Comparison of ENCODE assay signal across 9 mouse cellular contexts in genomic region chr17:35920384-35920783, GRCm38 (mm10). TPM values are rescaled to one million over a fixed set of nuclear protein-coding genes. Genes with fewer than 3 reads are reported as not detected.
DNase-seq lines count a peak whose midpoint lies in the region; ATAC-seq and TF ChIP-seq lines count a peak whose summit lies in the region.
"Had no signal": no experiment of that assay in that cellular context is flagged by ENCODE, and none has a peak within 500 bp of the region (broad histone marks: within the 10 kb centered on the region; RNA-seq: fewer than 3 reads in every experiment).

No protein-coding gene starts in this region.

- WGBS in heart, embryonic 11.5 days (ENCODE audit: insufficient replicate concordance) = 67% methylated on average over 1 of the region's 1 CpGs
- 86% methylated on average over 1 of the region's 1 CpGs for WGBS in forebrain, embryonic 13.5 days
- WGBS in liver, embryonic 14.5 days (ENCODE audit: insufficient replicate concordance) = 57% methylated on average over 1 of the region's 1 CpGs

- intact Hi-C loops in heart, postnatal 36 days (cut with DNase I) = loop anchor here (5.0 kb wide), 1 partner anchor 62 kb away; the partner anchor contains the start of gene Prr3

- peaks cover 10% of the 10 kb centered on the region for H3K4me1 ChIP-seq in heart, embryonic 11.5 days (ENCODE audit: control insufficient read depth, insufficient read depth, low read length)
- peaks cover 32% of the 10 kb centered on the region for H3K4me1 ChIP-seq in forebrain, embryonic 13.5 days
- H3K4me1 ChIP-seq in liver, embryonic 14.5 days (replicated peaks; ENCODE audit: control insufficient read depth in 2 of 2, insufficient read depth in 2 of 2, low read length in 1 of 2) = peaks cover 23 to 30% of the 10 kb centered on the region in 2 experiments

- H3K9ac ChIP-seq in heart, embryonic 11.5 days (ENCODE audit: low read depth, low read length) = peak overlapping the region; percentile 99; the same call in 1 of the 2 replicates
- H3K9ac ChIP-seq in forebrain, embryonic 13.5 days = peak overlapping the region; percentile 98; the same call in 1 of the 2 replicates
- H3K9ac ChIP-seq in liver, embryonic 14.5 days (replicated peaks) = peak overlapping the region; percentile 100

- no peak for TF ChIP-seq CTCF in liver, embryonic 14.5 days (IDR thresholded peaks at IDR 0.05; ENCODE audit: low read depth)

- H3K4me2 ChIP-seq in heart, embryonic 11.5 days = peak overlapping the region; percentile 98
- peak overlapping the region; percentile 79 for H3K4me2 ChIP-seq in forebrain, embryonic 13.5 days
- peak overlapping the region; percentile 96 for H3K4me2 ChIP-seq in liver, embryonic 14.5 days (ENCODE audit: low read depth)

- H3K4me3 ChIP-seq in heart, embryonic 11.5 days (ENCODE audit: low read depth, low read length) = peak overlapping the region; percentile 14
- peak overlapping the region; percentile 76; the same call in 1 of the 2 replicates for H3K4me3 ChIP-seq in forebrain, embryonic 13.5 days
- H3K4me3 ChIP-seq in liver, embryonic 14.5 days (ENCODE audit: insufficient read depth in 1 of 2, low read depth in 2 of 2, low read length in 2 of 2) = peak overlapping the region in 1 of 2 experiments; percentile 88; a peak in 2 of 4 replicates

- no peaks in the 10 kb centered on the region for H3K9me3 ChIP-seq in heart, embryonic 11.5 days (replicated peaks; ENCODE audit: control insufficient read depth, low read length)
- H3K9me3 ChIP-seq in forebrain, embryonic 13.5 days (replicated peaks) = no peaks in the 10 kb centered on the region
- no peaks in the 10 kb centered on the region for H3K9me3 ChIP-seq in liver, embryonic 14.5 days (ENCODE audit: control insufficient read depth, low read length)

- no peak for ATAC-seq in heart, embryonic 11.5 days (replicated peaks; ENCODE audit: insufficient number of reproducible peaks, low FRiP score, low TSS enrichment)
- ATAC-seq in forebrain, embryonic 13.5 days = no peak
- ATAC-seq in liver, embryonic 14.5 days (ENCODE audit: insufficient read depth) = no peak
- no peak for ATAC-seq in inflammation-experienced regulatory T-cells, adult 6 months

- no peaks in the 10 kb centered on the region for H3K27me3 ChIP-seq in heart, embryonic 11.5 days (ENCODE audit: control insufficient read depth, insufficient read depth, low read length)
- H3K27me3 ChIP-seq in forebrain, embryonic 13.5 days = no peaks in the 10 kb centered on the region
- no peaks in the 10 kb centered on the region for H3K27me3 ChIP-seq in liver, embryonic 14.5 days (ENCODE audit: control insufficient read depth, insufficient read depth, low read length)

- H3K27ac ChIP-seq in heart, embryonic 11.5 days (ENCODE audit: low read depth, low read length) = peak overlapping the region; percentile 93
- peak overlapping the region; percentile 99 for H3K27ac ChIP-seq in forebrain, embryonic 13.5 days
- peak overlapping the region; percentile 97 for H3K27ac ChIP-seq in liver, embryonic 14.5 days

- DNase-seq in heart, postnatal 36 days = no peak
- DNase-seq in 3T3-L1 (ENCODE audit: low read depth, low spot score) = peak; percentile 26
- no peak for DNase-seq in liver, embryonic 14.5 days (ENCODE audit: low read depth in 3 of 3, low spot score in 3 of 3)
- no peak for DNase-seq in T-cell, adult 2 months (ENCODE audit: low spot score)
- DNase-seq in spleen, postnatal 10 days (ENCODE audit: low spot score in 2 of 2) = no peak
- DNase-seq: gastrocnemius, postnatal 14 days had no signal

- TF ChIP-seq EP300 in liver, embryonic 14.5 days (IDR thresholded peaks at IDR 0.05; ENCODE audit: low read depth) = no peak

- peaks cover 15% of the 10 kb centered on the region for H3K36me3 ChIP-seq in heart, embryonic 11.5 days (ENCODE audit: control insufficient read depth, insufficient read depth, low read length)
- H3K36me3 ChIP-seq in forebrain, embryonic 13.5 days (ENCODE audit: poor library complexity, severe bottlenecking) = peaks cover 24% of the 10 kb centered on the region
- peaks cover 37% of the 10 kb centered on the region for H3K36me3 ChIP-seq in liver, embryonic 14.5 days (replicated peaks; ENCODE audit: control insufficient read depth, insufficient read depth, low read depth)

RNA-seq across cellular contexts. Expression of gene Ppp1r10, which starts 4.2 kb away (rescaled TPM):
- polyA plus RNA-seq in heart, embryonic 11.5 days (2014; fragmentation: Nextera tagmentation; extraction: Ambion mirVana) = 26.9 and 27.2 TPM in 2 replicates
- 10 to 100 TPM; 22.6 to 44.3 TPM for total RNA-seq in heart, postnatal 36 days (2021)
- polyA plus RNA-seq in forebrain, embryonic 13.5 days (2015; fragmentation: Nextera tagmentation; extraction: Ambion mirVana) = 51.8 and 52.2 TPM in 2 replicates
- 12.3 and 15.6 TPM in 2 replicates for polyA plus RNA-seq in liver, embryonic 14.5 days (2012; rRNA removed)
- polyA plus RNA-seq in liver, embryonic 14.5 days (2014; fragmentation: Nextera tagmentation; extraction: Ambion mirVana) = 15.4 and 17.4 TPM in 2 replicates
- 10 to 100 TPM; 49.4 to 63.1 (median 51.7) TPM for polyA plus RNA-seq in inflammation-experienced regulatory T-cells, adult 6 months (2017; shearing (Covaris generic))

RNA-seq across cellular contexts. Expression of gene Mrps18b, which starts 4.2 kb away (rescaled TPM):
- 77.7 and 83.9 TPM in 2 replicates for polyA plus RNA-seq in heart, embryonic 11.5 days (2014; fragmentation: Nextera tagmentation; extraction: Ambion mirVana)
- 10 to 100 TPM; 51.6 to 53.4 TPM for total RNA-seq in heart, postnatal 36 days (2021)
- 57.1 and 62.2 TPM in 2 replicates for polyA plus RNA-seq in forebrain, embryonic 13.5 days (2015; fragmentation: Nextera tagmentation; extraction: Ambion mirVana)
- 42.6 and 51.6 TPM in 2 replicates for polyA plus RNA-seq in liver, embryonic 14.5 days (2012; rRNA removed)
- 73.8 and 74.1 TPM in 2 replicates for polyA plus RNA-seq in liver, embryonic 14.5 days (2014; fragmentation: Nextera tagmentation; extraction: Ambion mirVana)
- 10 to 100 TPM; 35.8 to 82.5 (median 75.5) TPM for polyA plus RNA-seq in inflammation-experienced regulatory T-cells, adult 6 months (2017; shearing (Covaris generic))

RNA-seq across cellular contexts. Expression of gene Atat1, which starts 10.5 kb away (rescaled TPM):
- 64.0 and 65.4 TPM in 2 replicates for polyA plus RNA-seq in heart, embryonic 11.5 days (2014; fragmentation: Nextera tagmentation; extraction: Ambion mirVana)
- 1 to 10 TPM; 6.6 to 6.8 TPM for total RNA-seq in heart, postnatal 36 days (2021)
- polyA plus RNA-seq in forebrain, embryonic 13.5 days (2015; fragmentation: Nextera tagmentation; extraction: Ambion mirVana) = 331 and 355 TPM in 2 replicates
- 8.5 and 8.7 TPM in 2 replicates for polyA plus RNA-seq in liver, embryonic 14.5 days (2012; rRNA removed)
- polyA plus RNA-seq in liver, embryonic 14.5 days (2014; fragmentation: Nextera tagmentation; extraction: Ambion mirVana) = 3.3 and 5.8 TPM in 2 replicates
- polyA plus RNA-seq in inflammation-experienced regulatory T-cells, adult 6 months (2017; shearing (Covaris generic)) = 10 to 100 TPM in 2 of 3 experiments, 1 to 10 TPM in 1; 9.5 to 16.2 (median 10.5) TPM

RNA-seq across cellular contexts. Expression of gene 2310061I04Rik, which starts 23.2 kb away (rescaled TPM):
- 22.2 and 26.7 TPM in 2 replicates for polyA plus RNA-seq in heart, embryonic 11.5 days (2014; fragmentation: Nextera tagmentation; extraction: Ambion mirVana)
- 100 to 1,000 TPM; 109 to 112 TPM for total RNA-seq in heart, postnatal 36 days (2021)
- polyA plus RNA-seq in forebrain, embryonic 13.5 days (2015; fragmentation: Nextera tagmentation; extraction: Ambion mirVana) = 31.6 and 36.6 TPM in 2 replicates
- 14.4 and 18.3 TPM in 2 replicates for polyA plus RNA-seq in liver, embryonic 14.5 days (2012; rRNA removed)
- 10.6 and 10.9 TPM in 2 replicates for polyA plus RNA-seq in liver, embryonic 14.5 days (2014; fragmentation: Nextera tagmentation; extraction: Ambion mirVana)
- 10 to 100 TPM; 15.3 to 21.6 (median 15.4) TPM for polyA plus RNA-seq in inflammation-experienced regulatory T-cells, adult 6 months (2017; shearing (Covaris generic))

RNA-seq across cellular contexts. Expression of gene Dhx16, which starts 40.8 kb away (rescaled TPM):
- 23.8 and 25.9 TPM in 2 replicates for polyA plus RNA-seq in heart, embryonic 11.5 days (2014; fragmentation: Nextera tagmentation; extraction: Ambion mirVana)
- 10 to 100 TPM; 19.2 to 22.2 TPM for total RNA-seq in heart, postnatal 36 days (2021)
- 38.6 and 39.9 TPM in 2 replicates for polyA plus RNA-seq in forebrain, embryonic 13.5 days (2015; fragmentation: Nextera tagmentation; extraction: Ambion mirVana)
- polyA plus RNA-seq in liver, embryonic 14.5 days (2012; rRNA removed) = 44.8 and 46.0 TPM in 2 replicates
- polyA plus RNA-seq in liver, embryonic 14.5 days (2014; fragmentation: Nextera tagmentation; extraction: Ambion mirVana) = 25.5 and 30.2 TPM in 2 replicates
- polyA plus RNA-seq in inflammation-experienced regulatory T-cells, adult 6 months (2017; shearing (Covaris generic)) = 10 to 100 TPM; 17.4 to 36.1 (median 19.5) TPM
